ENCODE assay signal across 21 mouse cellular contexts in genomic region chr10:7020551-7020950, GRCm38 (mm10). TPM values are rescaled to one million over a fixed set of nuclear protein-coding genes. Genes with fewer than 3 reads are reported as not detected.
"Had no signal": no experiment of that assay in that cellular context is flagged by ENCODE, and none has a peak within 500 bp of the region (broad histone marks: within the 10 kb centered on the region; RNA-seq: fewer than 3 reads in every experiment).

No protein-coding gene starts in this region.

- H3K27me3 ChIP-seq: heart, embryonic 12.5 days; intestine, embryonic 15.5 days; limb, embryonic 12.5 days; liver, embryonic 13.5 days had no signal

- H3K36me3 ChIP-seq: heart, embryonic 10.5 days; heart, embryonic 12.5 days; intestine, embryonic 15.5 days; limb, embryonic 12.5 days; liver, embryonic 13.5 days had no signal

- H3K4me2 ChIP-seq: heart, embryonic 12.5 days; hindbrain, embryonic 14.5 days; intestine, embryonic 15.5 days; limb, embryonic 12.5 days; liver, embryonic 11.5 days; liver, embryonic 13.5 days had no signal

- H3K9me3 ChIP-seq: heart, embryonic 10.5 days; intestine, embryonic 15.5 days; limb, embryonic 12.5 days; liver, embryonic 13.5 days had no signal

- DNase-seq: gastrocnemius, adult 2 months; gastrocnemius, postnatal 10 days; gastrocnemius, postnatal 25 days; heart, adult 18-20 months; heart, postnatal 10 days; kidney, adult 8-10 months; kidney, postnatal 25 days; liver; liver, embryonic 13.5 days had no signal

- H3K9ac ChIP-seq: heart, embryonic 12.5 days; hindbrain, embryonic 14.5 days; intestine, embryonic 15.5 days; limb, embryonic 12.5 days; liver, embryonic 13.5 days had no signal

- H3K4me1 ChIP-seq: heart, embryonic 10.5 days; heart, embryonic 12.5 days; intestine, embryonic 15.5 days; limb, embryonic 12.5 days; liver, embryonic 13.5 days had no signal

- H3K4me3 ChIP-seq: gastrocnemius, adult 2 months; heart, embryonic 10.5 days; heart, embryonic 12.5 days; intestine, embryonic 15.5 days; layer of hippocampus, adult 2 months; left cerebral cortex, adult 2 months; limb, embryonic 12.5 days; liver, embryonic 13.5 days had no signal

- ATAC-seq: hindbrain, embryonic 16.5 days; inflammation-experienced regulatory T-cells, adult 6 months; intestine, embryonic 15.5 days; intestine, postnatal 0 days had no signal

- H3K27ac ChIP-seq: gastrocnemius, adult 2 months; heart, embryonic 10.5 days; hindbrain, embryonic 14.5 days; intestine, embryonic 15.5 days; layer of hippocampus, adult 2 months; left cerebral cortex, adult 2 months; limb, embryonic 12.5 days; liver, embryonic 13.5 days had no signal

RNA-seq across cellular contexts. Expression of gene Ipcef1, which starts 31.7 kb away (rescaled TPM):
- polyA plus RNA-seq: heart, embryonic 14.5 days had no signal
